Mouse (Mus musculus): ENCODE data around the gene Rgs9bp.

The Rgs9bp gene

DNA sequence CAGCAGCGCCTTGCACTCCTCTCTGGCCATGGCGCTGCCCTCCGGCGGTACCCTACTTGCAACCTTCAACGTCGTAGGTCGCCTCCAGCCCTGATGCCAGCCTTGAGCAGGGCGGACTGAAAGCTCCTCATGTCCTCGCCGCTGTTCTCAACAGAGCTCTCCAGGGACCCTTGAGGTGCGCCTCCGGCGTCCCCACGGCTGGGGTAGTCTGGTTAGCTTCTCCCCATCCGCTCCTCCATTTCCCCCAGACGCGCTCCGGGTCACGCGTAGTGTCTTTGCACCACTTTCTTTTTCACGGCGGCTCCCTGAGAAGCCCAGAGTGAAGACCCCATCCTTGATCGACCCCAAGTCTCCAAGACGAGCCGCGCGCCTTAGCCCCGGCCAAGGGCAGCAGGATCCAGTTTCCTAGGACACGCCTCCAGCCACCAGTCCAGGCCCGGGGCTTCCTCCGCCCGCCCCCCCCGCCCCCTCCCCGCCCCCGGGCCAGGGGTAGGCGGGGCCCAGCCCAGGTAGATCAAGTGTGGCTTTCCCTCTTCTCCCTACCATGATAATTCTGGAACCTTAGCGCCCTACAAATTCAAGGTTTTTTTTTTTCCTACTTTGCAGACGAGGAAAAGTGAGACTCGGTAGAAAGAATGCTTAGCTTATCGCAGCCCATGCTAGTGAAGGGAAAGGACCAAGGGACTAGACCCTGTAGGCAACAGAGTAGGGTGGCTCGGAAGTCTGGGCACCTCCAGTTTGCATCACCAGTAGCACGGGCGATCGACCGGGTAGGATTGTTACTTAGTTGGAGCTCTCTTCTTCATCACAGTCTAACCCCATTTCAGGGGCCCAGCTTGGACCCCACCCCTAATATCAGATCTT is at the start of gene Rgs9bp:
Rgs9bp (minus strand) TSS at position 392 of the 864 bp plus-strand sequence.
- peak; percentile 57 to 73 for DNase-seq

- DNase-seq = peak; percentile 47 to 65
These were observed 43.1 kb upstream of the Rgs9bp start for GRCm38 (mm10) chr7:35628496-35628895.

- peak in 1 of 2 experiments; percentile 26 for DNase-seq
These were observed 42.0 kb upstream of the Rgs9bp start for GRCm38 (mm10) chr7:35627371-35627770.

DNA sequence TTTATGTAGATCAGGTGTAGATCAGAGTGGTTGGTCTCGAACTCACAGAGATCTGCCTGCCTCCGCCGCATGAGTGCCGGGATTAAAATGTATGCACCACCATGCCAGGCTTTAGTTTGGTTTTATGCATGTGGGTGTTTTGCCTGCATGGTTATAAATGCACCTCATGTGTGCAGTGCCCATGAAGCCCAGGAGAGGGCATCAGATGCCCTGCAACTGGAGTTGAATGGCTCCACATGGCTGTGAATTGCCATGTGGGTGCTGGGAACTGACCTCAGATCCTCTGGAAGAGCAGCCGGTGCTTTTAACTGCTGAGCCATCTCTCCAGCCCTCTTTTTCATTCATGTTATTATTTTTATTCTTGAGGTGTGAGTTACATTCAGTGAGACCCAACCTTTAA is 40.7 kb upstream of the Rgs9bp start:
- DNase-seq = no peak

DNA sequence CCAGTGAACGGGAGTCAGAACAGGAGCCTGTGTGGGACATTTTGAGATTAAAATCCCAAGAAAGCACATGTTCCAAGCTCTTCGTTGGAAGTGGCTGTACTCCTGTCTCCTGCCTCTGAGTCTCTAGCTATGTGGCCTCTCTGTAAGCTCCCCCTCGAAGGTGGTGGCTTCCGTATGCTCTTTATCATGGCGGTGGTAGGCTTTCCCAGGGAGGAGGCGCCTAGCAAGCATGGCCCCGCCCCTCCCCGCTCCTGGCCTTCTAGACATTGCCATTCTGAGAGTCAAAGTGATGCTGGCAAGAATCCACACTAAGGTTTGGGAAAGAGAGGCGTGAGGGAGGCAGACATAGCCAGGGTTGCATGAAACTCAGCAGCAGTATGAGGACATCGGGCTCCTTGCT is 37.2 kb upstream of the Rgs9bp start:
- DNase-seq = no peak

- DNase-seq = no peak
These were observed 32.1 kb upstream of the Rgs9bp start for GRCm38 (mm10) chr7:35617513-35617912.

- no peak for DNase-seq
These were observed 23.9 kb upstream of the Rgs9bp start for GRCm38 (mm10) chr7:35609245-35609644.

GRCm38 (mm10) chr7:35606816-35607215 is 21.4 kb upstream of the Rgs9bp start:
- DNase-seq = no peak

GRCm38 (mm10) chr7:35602766-35603165 is 17.4 kb upstream of the Rgs9bp start:
- DNase-seq = no peak

- DNase-seq = no peak
These were observed 15.7 kb upstream of the Rgs9bp start for GRCm38 (mm10) chr7:35601106-35601505.

DNA sequence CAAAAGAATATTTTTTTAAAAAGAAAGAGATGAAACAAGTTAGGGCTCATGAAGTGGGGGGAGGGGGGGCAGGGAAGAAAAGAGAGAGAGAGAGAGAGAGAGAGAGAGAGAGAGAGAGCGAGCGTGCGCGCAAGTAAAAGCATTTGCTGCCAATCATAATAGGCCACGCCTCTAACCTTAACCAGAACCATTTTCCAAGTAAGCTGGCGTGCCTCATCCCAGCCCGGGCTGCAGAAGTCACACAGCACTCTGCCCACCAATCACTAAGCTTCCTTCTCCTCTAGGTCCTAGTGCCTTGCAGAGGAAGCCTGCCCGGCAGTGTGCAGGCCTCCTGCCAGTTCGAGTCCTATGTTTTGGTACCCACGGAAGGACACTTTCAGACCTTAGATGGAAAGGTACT is 14.6 kb upstream of the Rgs9bp start:
- DNase-seq = no peak

- no peak for DNase-seq
These were observed 14.1 kb upstream of the Rgs9bp start for GRCm38 (mm10) chr7:35599492-35599891.

DNA sequence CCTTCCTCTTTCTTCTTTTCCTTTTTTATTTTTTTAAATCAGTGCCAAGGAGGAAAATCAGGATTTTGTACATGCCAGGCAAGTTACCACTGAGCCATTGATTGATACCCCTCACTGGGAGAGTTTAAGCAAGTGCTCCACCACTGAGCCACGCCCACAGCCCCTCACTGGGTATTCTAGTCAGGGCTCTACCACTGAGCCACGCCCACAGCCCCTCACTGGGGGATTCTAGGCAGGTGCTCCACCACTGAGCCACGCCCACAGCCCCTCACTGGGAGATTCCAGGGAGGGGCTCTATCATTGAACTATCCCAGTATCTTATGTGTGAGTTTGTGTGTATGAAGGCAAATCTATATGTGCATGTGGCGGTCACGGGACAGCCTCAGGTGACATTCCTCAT is 8.9 kb upstream of the Rgs9bp start:
- DNase-seq = no peak

DNA sequence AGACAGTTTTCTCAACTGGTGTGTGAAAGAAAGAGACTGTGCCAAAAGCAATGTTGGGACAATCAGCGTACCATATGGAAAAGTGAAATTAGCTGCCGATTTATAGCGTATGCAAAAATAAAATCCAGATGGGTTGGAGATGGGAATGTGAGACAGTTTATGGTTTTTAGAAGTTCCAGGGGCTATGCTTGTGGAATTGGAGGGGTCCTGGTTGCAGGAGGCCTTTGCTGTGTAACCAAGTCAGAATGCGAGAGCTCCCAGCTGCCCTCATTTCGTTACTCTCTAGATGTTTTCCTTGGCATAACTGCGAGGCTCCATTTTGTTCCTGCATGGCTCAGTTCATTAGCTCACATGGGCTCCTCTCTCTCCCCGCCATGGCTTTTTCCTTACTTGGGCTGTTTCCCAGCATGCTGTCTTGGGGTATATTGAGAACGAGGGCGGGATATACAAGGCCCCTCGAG is 5.4 kb upstream of the Rgs9bp start:
- DNase-seq = no peak

- no peak for DNase-seq
These were observed 4.1 kb upstream of the Rgs9bp start for GRCm38 (mm10) chr7:35589485-35589884.

DNA sequence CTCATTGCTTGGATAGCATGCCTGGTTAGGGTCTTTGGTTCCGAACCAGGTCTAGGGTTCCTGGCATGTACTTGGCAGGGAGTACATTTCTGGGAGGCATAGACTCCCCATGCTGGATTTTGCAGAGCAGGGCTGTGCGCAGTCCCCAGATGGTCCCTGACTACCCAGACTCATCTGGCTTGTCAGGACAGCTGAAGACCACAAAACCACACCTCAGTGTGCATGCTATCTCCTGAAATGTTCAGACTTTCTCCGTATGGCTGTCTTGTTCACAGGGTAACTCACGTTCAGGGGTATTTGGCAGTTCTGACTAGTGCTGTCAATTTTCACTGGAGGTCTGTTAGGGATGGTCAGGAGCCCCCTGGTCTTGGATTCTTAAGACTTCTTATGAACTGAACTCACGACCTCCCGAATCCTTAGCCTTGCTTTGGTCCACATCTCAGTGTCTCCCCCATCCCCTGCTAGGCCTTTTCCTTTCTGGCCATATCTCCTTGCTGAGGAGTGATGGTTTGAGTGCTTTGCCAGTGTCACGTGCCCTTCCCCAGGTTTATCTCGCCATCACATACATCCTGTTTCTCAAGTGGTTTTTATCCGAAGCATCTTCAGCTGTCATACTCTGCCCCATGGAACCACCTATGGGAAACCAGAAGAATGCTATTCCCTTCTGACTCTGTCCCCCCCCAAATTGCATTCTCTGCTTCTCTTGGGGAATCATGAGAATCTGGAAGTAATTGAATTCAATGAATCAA is 3.5 kb upstream of the Rgs9bp start:
- DNase-seq = no peak

DNA sequence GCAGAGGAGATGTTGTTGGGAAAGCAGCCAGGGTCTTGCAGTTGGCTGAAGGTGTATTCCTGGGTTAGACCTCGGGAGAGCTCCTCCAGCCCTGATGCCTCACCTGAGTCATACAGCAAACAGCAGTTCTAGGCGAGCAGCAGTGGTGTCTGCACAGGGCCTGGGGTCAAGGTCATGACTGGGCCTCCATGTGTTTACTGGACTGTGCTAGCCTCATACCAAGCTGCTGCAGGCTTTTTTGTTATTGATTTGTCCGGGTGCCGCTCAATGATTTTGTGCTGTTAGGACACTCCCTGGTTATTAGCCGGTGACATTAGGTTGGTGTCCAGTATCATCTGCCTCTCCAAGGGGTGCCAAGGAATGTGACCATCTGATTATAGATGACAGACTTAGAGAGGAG is 2.3 kb upstream of the Rgs9bp start:
- DNase-seq = no peak

- DNase-seq = peak in 1 of 2 experiments; percentile 36
These were observed 1.6 kb upstream of the Rgs9bp start for GRCm38 (mm10) chr7:35586906-35587445.

- DNase-seq = peak; percentile 96 to 98
These were observed 898 bp upstream of the Rgs9bp start, which contains the start of gene Ankrd27 for GRCm38 (mm10) chr7:35586055-35586905. Ankrd27 (plus strand) TSS chr7:35586244.

- DNase-seq = peak in 1 of 2 experiments; percentile 30
These were observed 594 bp downstream of the Rgs9bp start for GRCm38 (mm10) chr7:35584786-35585190.

GRCm38 (mm10) chr7:35584068-35584785 is 1.2 kb downstream of the Rgs9bp start:
- DNase-seq = peak in 1 of 2 experiments; percentile 31

Data from cerebellum, postnatal 10 days (tissue).